Mouse (Mus musculus): ENCODE measurements at regions not wholly inside any gene's neighbourhood (a gene's known extent, or its start where the extent isn't known, plus 50 kb on each side); places are given as distances from the start of the nearest gene placed in this dataset.
"Not testable (repeated sequence)": the region's sequence is repeated elsewhere in the genome, so short reads cannot be mapped to it uniquely, and the experiment has no call there.

DNA sequence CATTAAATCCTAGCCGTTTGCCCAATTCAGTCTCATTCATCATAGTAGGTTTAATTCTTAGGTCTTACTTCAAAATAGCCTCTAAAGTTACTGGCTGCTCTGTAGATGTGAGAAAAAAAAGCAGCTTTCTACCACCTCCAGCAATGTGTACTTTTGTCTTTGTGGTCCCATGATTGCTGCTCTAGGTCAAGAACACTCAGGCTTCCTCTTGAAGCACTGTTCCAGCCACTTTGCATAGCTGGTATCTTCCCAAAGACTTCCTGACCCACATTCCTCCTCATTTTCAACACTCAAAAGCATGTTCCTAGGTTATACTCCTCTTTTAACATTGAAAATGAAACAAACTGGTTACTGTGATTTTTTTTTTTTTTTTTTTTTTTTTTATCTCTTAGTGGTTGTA lies 973.2 kb downstream of the Ttll7 start:
- no peak for DNase-seq (ENCODE audit: low spot score)

DNA sequence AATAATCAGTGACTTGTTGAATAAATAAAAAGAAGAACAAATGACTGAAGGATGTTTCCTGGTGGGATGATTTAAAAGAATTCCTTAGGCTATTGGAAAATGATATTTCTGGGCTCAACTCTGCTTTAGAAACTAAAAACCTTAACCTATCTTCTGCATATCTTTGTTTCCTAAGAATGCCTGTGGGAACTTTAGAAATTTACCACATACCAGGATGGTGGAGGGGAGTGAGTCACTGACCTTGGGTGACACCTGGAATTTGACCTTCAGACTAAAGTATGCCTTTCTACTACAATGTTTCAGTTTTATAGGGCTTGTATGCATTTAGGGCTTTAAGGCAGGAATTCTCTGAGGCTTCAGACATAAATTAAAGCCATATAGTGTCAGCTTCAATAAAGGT lies 972.3 kb downstream of the Ttll7 start:
- no peak for DNase-seq (ENCODE audit: low spot score)

- DNase-seq (ENCODE audit: low spot score) = no peak
Observed at GRCm38 (mm10) chr3:147814080-147814650, 962.0 kb downstream of the Ttll7 start.

GRCm38 (mm10) chr3:147802546-147802945 lies 950.4 kb downstream of the Ttll7 start:
- DNase-seq (ENCODE audit: low spot score) = no peak

DNA sequence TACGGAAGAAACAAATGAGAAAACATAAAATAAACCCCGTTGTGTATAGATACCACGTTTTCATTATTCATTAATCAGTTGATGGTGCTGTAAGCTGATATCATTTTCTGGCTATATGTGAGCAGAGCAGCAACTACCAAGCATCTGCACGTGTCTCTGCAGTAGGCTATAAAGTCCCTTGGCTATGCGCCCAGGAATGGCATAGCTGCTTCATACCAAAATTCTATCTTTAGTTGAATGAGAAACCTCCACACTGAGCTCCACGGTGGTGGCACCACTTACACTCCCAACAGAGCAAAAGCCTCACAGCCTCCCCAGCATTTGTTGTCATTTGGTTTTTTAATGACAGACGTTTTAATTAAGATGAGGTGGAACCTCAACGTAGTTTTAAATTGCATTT lies 944.4 kb downstream of the Ttll7 start:
- DNase-seq (ENCODE audit: low spot score) = no peak

- no peak for DNase-seq (ENCODE audit: low spot score)
Observed at GRCm38 (mm10) chr3:147795116-147795515, 942.9 kb downstream of the Ttll7 start.

DNA sequence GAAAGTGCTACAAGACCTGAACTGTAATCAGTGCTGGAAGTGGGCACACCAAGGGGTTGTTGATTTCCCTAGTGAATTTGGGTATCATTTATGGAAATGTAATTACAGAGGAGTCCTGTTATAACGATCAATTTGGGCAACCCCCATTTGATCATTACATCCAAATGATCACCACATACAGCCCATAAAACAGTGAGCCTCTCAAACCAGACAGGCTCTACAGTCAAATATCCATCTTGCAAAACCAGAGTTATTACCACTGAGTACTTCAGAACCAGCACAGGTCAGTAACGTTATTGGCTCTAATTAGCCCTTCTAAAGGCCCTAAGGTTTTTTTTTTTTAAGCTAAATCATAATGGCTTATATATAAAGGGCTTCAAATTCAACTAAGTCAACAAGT lies 934.4 kb downstream of the Ttll7 start:
- no peak for DNase-seq (ENCODE audit: low spot score)

- DNase-seq (ENCODE audit: low spot score) = no peak
Observed at GRCm38 (mm10) chr3:147750842-147751191, 898.6 kb downstream of the Ttll7 start.

DNA sequence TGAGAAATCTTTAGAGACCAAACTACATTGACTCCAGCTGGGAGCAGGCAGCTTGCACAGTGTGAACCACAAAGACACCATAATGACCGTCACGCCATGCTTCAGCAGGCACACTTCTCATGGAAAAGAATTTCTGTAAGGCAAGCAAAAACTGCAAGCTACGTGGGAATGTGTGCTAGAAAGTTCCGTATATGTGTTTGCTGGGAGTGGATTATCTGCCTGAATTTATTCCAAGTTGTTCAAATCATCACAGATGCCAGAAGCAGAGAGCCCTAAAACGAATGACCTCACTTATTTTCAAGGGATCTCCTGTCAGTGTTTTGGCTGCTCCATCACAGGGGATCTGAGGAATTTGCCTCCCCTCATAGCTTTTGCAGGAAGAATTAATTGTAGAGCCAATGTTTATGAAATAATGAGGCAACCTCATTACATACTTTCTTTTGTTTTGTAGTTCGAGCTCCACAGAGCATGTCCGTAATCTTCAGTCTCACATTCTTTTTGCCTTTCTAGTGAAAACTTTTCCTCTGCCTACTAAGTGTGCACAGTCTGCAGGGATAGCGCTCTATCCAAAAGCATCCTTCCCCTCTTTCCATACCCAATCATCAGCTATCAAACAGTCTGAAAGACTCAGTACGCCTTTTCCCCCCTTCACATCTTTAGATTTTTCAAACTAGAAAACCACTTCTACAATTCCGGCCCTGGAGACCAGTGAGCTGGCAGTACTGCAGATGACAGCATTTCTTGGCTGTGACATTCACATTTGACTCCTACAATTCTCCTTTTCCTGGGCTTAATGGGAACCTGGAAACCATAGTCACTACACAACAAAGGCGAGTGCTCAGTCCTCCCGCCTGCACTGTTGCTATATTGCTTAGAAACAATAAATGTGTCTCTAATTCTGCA lies 898.0 kb downstream of the Ttll7 start:
- DNase-seq (ENCODE audit: low spot score) = no peak

- no peak for DNase-seq (ENCODE audit: low spot score)
Observed at GRCm38 (mm10) chr3:147749442-147749841, 897.3 kb downstream of the Ttll7 start.

GRCm38 (mm10) chr3:147736673-147737439 lies 884.7 kb downstream of the Ttll7 start:
- no peak for DNase-seq (ENCODE audit: low spot score)

GRCm38 (mm10) chr3:147716391-147716790 lies 864.2 kb downstream of the Ttll7 start:
- DNase-seq (ENCODE audit: low spot score) = no peak

DNA sequence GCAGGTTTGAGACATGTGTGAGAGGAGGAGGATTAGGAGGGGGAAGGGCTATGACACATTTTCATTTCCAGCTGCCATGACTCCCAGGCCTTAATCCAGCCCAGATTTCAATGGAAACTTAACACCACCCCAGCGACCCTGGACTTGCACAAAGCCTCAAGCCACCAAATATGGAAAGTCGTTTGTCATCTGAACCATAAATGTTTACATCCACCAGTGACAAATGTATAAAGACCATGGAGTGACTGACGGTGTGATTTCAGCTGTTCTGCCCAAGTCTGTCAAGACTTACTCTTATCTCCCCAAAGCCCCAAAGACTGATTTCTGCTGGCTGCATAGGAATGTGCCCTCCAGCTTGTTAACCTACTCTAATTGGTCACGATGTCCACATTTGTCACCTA lies 855.2 kb downstream of the Ttll7 start:
- no peak for DNase-seq (ENCODE audit: low spot score)

DNA sequence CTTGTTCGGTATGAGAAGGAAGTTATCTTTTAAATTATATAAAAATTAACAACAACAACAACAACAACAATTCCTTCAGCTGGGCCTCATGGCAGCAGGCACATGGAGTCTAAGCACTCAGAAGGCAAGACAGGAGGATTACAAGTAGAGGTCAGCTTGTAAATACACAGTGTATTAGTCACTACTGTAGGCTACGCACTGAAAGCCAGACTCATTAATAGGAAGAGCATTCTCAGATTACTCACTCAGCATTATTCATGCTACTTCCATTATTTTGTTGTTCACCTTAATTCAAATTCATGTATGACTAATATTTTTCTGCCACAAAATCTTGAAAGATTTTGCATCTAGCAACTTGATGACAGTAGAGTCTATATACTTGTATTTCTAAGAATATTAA lies 831.6 kb downstream of the Ttll7 start:
- no peak for DNase-seq (ENCODE audit: low spot score)

DNA sequence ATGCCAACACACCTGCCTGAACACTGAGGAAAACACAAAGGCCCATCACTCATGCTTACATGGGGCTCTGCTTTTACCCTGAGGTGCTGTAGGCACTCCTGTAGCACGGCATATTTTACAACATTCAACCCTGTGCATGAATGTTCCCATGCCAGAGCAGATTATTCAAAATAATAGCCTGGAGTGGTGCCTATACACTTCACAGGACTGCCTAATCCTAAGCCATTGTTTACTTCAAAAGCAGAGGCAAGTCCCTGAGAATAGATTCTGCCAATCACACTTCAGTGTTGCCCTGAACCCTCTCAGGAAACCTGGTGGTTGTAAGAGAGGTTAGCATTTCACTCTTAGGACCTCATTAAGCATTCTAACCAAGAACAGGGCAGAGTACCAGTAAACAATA lies 828.1 kb downstream of the Ttll7 start:
- DNase-seq (ENCODE audit: low spot score) = no peak

DNA sequence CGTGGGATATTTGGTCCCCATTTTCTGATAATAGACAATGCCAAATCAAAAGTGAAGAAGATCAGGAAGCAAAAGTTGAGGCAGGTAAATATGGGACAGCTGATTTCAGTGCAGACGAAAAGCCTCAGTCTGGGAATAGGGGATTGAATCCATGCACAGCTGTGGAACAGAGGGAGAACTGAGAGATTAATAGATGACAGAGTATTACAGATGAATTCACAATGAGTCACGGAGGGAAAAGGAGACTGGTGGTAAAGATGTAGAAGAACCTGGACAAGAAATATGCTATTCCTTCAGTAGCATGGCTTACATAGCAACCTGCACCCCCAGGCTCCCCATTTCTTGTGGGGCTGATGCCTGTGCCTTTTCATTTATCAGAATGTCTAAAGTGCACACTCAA lies 810.4 kb downstream of the Ttll7 start:
- no peak for DNase-seq (ENCODE audit: low spot score)

DNA sequence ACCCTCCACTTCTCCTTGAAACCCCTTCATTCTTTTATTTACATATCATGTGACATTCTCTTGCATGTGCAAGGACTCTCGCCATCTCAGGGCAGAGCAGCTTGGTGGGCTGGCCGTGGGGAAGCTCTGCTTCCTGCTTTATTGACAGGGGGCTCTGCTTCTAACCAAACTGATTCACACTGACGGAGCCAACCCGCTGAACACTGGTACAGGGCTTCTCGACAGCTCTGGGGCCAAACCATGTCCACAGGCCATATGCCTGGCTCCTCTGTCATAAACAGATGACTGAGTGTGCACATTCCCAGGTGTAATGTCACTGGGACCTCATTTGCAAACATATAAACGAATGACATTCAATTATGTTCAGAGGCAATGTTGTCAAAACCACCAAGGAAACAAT lies 800.7 kb downstream of the Ttll7 start:
- no peak for DNase-seq (ENCODE audit: low spot score)

- not testable (repeated sequence) for DNase-seq (ENCODE audit: low spot score)
Observed at GRCm38 (mm10) chr3:147635486-147635885, 783.3 kb downstream of the Ttll7 start.

DNA sequence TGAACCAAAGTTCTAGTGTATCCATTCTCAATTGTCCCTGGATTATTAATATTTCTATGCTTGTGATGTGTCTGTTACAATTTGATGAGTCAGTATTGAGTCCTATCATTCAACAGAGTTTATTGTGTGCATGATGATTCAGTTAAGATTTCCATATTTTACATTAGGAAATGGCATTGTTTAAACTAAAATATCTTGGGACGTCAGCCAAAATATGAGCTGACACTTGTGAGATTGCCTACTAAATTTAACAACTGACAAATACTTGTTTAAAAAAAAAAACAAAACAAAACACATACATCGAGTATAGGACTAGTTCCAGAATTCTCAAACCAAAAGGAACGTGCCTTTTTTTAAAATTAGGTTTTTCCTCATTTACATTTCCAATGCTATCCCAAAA lies 779.0 kb downstream of the Ttll7 start:
- DNase-seq (ENCODE audit: low spot score) = no peak

DNA sequence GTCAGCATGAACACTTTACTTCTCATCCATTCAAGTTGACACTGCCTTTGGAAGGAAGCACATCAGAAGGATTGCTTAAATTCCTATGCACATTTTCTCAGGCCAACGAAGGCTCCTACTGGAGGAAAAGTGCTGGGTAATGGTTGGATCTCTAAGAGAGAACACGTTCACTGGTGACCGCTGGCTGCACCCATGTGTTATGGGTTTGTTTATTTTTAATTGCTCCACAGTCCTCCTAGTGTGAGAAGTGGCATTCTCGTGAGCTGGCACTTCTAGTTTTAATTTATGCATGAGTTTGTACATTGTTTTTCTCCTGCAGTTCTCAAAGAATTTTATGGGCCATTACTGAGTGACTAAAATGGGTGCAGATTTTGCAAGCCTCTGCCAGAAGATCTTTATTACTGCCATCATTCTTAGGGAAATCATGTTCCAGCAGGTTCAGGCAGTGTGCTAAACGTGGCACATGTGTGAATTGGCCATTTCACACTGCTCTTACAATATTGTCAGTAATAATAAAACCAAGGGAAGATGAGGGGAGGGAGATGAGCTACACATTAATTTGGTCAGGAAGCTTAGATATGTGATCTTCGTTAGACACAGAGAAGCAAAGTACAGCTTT lies 731.6 kb downstream of the Ttll7 start:
- DNase-seq (ENCODE audit: low spot score) = no peak

DNA sequence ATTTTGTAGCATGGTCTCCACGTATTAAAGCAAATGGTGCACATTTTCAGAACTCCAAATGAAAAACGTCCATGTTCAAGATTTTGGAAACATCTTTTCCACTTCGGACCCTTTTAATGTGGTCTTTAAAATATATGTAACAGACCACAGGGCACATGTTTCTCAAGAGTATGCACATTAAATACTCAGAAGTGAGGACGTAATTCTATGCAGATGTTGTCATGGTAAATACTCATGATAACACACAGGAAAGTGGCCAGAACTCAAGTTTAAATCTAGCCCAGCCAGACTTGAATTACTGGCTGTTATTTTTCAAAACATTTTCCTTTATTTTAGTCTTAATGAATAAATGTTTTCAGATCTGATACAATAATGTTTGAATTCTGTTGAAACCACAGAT lies 719.7 kb downstream of the Ttll7 start:
- DNase-seq (ENCODE audit: low spot score) = no peak

- DNase-seq (ENCODE audit: low spot score) = no peak
Observed at GRCm38 (mm10) chr3:147545329-147546006, 693.3 kb downstream of the Ttll7 start.

Data from layer of hippocampus, adult 11-12 months (tissue).